Mouse (Mus musculus) ES-E14 (cell line): ENCODE data around the gene Fam171a2. TPM values are rescaled to one million over a fixed set of nuclear protein-coding genes. Genes with fewer than 3 reads are reported as not detected.
A peak's percentile ranks its signal among the peaks of the same experiment; 100 is the strongest.

Experiments
- DNase-seq: peaks from one replicate; pipeline ENCODE4 v3.0.0-alpha.2; 2013; ENCODE audit warnings: low read depth, low spot score
- H3K27ac ChIP-seq: 2 replicates; pipeline ENCODE4 v1.5.1; 2012; ENCODE audit warnings: low read depth, mild to moderate bottlenecking, low read length, moderate library complexity, mixed read lengths; ENCODE audit not compliant: poor library complexity, insufficient read depth, severe bottlenecking
- H3K36me3 ChIP-seq: 2 replicates; pipeline ENCODE4 v1.6.1; 2012; ENCODE audit warnings: mild to moderate bottlenecking, low read length, moderate library complexity, mixed read lengths; ENCODE audit not compliant: control insufficient read depth, poor library complexity, insufficient read depth, severe bottlenecking
- H3K4me1 ChIP-seq, 2 experiments: fragments of 150-350 bp in 1 of 2; sonication (generic) in 1 of 2; 2 replicates each; pipeline ENCODE4 v1.6.1; 2012; ENCODE audit warnings: low read length in 2 of 2, mild to moderate bottlenecking in 1 of 2, mixed read lengths in 1 of 2; ENCODE audit not compliant: control insufficient read depth in 2 of 2, insufficient read depth in 2 of 2, poor library complexity in 1 of 2
- H3K4me3 ChIP-seq, 2 experiments: fragments of 150-350 bp in 1 of 2; sonication (generic) in 1 of 2; 2 replicates each; pipeline ENCODE4 v1.5.1; 2012; ENCODE audit warnings: low read length in 2 of 2, low read depth in 1 of 2, mild to moderate bottlenecking in 1 of 2, mixed read lengths in 1 of 2; ENCODE audit not compliant: insufficient read depth in 1 of 2, poor library complexity in 1 of 2, severe bottlenecking in 1 of 2
- H3K9ac ChIP-seq: 2 replicates; pipeline ENCODE4 v1.6.1; 2012; ENCODE audit warnings: low read depth, mild to moderate bottlenecking, low read length, mixed read lengths; ENCODE audit not compliant: poor library complexity, insufficient read depth, severe bottlenecking
- H3K9me3 ChIP-seq: fragments of 150-350 bp; sonication (generic); 2 replicates; pipeline ENCODE4 v1.6.1; 2012; ENCODE audit warnings: low read depth, mild to moderate bottlenecking, low read length; ENCODE audit not compliant: control insufficient read depth, insufficient read depth
- CHD2 ChIP-seq: IDR thresholded peaks from 2 replicates; pipeline ENCODE4 v1.6.1; 2014; ENCODE audit warnings: mild to moderate bottlenecking, low read depth, low read length, inconsistent platforms
- HCFC1 ChIP-seq: IDR thresholded peaks from 2 replicates; pipeline ENCODE4 v1.6.1; 2012; ENCODE audit warnings: low read length, inconsistent platforms, borderline replicate concordance; ENCODE audit not compliant: insufficient read depth
- MAFK ChIP-seq: IDR thresholded peaks from 2 replicates; pipeline ENCODE4 v1.6.1; 2014; ENCODE audit warnings: mild to moderate bottlenecking, low read depth, low read length, inconsistent platforms; ENCODE audit not compliant: insufficient read depth
- ZC3H11A ChIP-seq: IDR thresholded peaks from 2 replicates; pipeline ENCODE4 v1.6.1; 2012; ENCODE audit warnings: low read depth, mild to moderate bottlenecking, inconsistent platforms, low read length, borderline replicate concordance
- ZNF384 ChIP-seq: IDR thresholded peaks from 2 replicates; pipeline ENCODE4 v1.6.1; 2012; ENCODE audit warnings: low read depth, low read length, inconsistent platforms
- in situ Hi-C, 2 experiments: fragments of 600-800 bp; cut with MboI; formaldehyde crosslinking; loops; one replicate each; pipeline ENCODE4 v1.15.1; 2025; ENCODE audit warnings: low sequenced_read_pairs in 2 of 2, inconsistent platforms in 1 of 2; ENCODE audit not compliant: unreplicated experiment in 2 of 2
- total RNA-seq: library from RNA; depleted of rRNA; stranded (reverse); fragments of 300-350 nt; gene quantifications from 2 replicates; pipeline ENCODE4 v1.2.3, GENCODE M21; 2012

The Fam171a2 gene
- total RNA-seq, 1 experiment: 6.7 TPM

- Histone ChIP-seq H3K4me3 (no peak overlapping the region), H3K9ac (no peak overlapping the region), H3K4me1 (peaks cover 0 to 1% of the 10 kb centered on the region in 2 experiments; a peak in 1 of 4 replicates), H3K9me3 (no peaks in the 10 kb centered on the region), H3K27ac (no peak overlapping the region), H3K36me3 (no peaks in the 10 kb centered on the region)
- TF ChIP-seq ZC3H11A (no peak), MAFK (no peak), HCFC1 (no peak), CHD2 (no peak), ZNF384 (no peak)
- no peak for DNase-seq
- in situ Hi-C loops: no loop called here
Measured at GRCm38 (mm10) chr11:102461764-102462163, 14.3 kb upstream of the Fam171a2 start.

DNA sequence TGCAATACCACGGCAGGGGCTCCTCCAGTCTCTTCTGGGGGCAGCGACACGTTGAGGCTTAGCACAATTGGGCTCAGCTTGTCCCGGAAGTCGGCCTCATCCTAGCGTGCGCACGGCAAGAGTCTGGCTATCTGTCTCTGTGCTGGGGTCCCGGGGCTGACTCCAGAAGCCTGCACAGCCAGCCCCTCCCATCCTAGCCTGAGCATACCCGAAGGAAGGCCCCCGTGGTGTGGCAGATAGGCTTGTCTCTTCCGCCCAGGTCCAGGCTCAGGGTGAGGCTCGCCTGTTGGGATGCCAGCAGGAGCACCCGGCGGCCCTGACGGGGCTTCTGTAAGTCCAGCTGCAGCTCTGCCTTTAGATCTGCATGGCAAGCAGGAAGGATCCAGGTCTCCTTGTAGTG is 13.1 kb upstream of the Fam171a2 start:
- no peaks in the 10 kb centered on the region for H3K36me3 ChIP-seq
- H3K27ac ChIP-seq: no peak overlapping the region
- H3K9me3 ChIP-seq: no peaks in the 10 kb centered on the region
- in situ Hi-C loops: no loop called here
- H3K4me1 ChIP-seq: peaks cover 0 to 6% of the 10 kb centered on the region in 2 experiments; a peak in 1 of 4 replicates
- no peak for DNase-seq
- TF ChIP-seq CHD2: no peak
- no peak for TF ChIP-seq MAFK
- TF ChIP-seq ZC3H11A: no peak
- TF ChIP-seq ZNF384: no peak
- TF ChIP-seq HCFC1: no peak
- no peak overlapping the region for H3K9ac ChIP-seq
- peak overlapping the region in 1 of 2 experiments; percentile 30; a peak in 1 of 4 replicates for H3K4me3 ChIP-seq

- in situ Hi-C loops: no loop called here
- H3K9ac ChIP-seq: peak overlapping the region; percentile 49; the same call in 1 of the 2 replicates
- H3K27ac ChIP-seq: no peak overlapping the region
- peaks cover 0 to 11% of the 10 kb centered on the region in 2 experiments; a peak in 2 of 4 replicates for H3K4me1 ChIP-seq
- no peaks in the 10 kb centered on the region; the same call in 1 of the 2 replicates for H3K9me3 ChIP-seq
- TF ChIP-seq MAFK (no peak), ZC3H11A (no peak), CHD2 (no peak), HCFC1 (no peak), ZNF384 (no peak)
- H3K36me3 ChIP-seq: no peaks in the 10 kb centered on the region
- peak; percentile 86 for DNase-seq
- peak overlapping the region; percentile 64 to 67 for H3K4me3 ChIP-seq
Measured at GRCm38 (mm10) chr11:102455740-102456396, 8.4 kb upstream of the Fam171a2 start.

GRCm38 (mm10) chr11:102453131-102453530 is 5.6 kb upstream of the Fam171a2 start:
- in situ Hi-C loops: no loop called here
- H3K36me3 ChIP-seq: no peaks in the 10 kb centered on the region
- H3K27ac ChIP-seq: no peak overlapping the region
- H3K4me3 ChIP-seq: no peak overlapping the region
- H3K9me3 ChIP-seq: no peaks in the 10 kb centered on the region; the same call in 1 of the 2 replicates
- no peak overlapping the region for H3K9ac ChIP-seq
- TF ChIP-seq ZC3H11A: no peak
- no peak for TF ChIP-seq ZNF384
- no peak for TF ChIP-seq CHD2
- no peak for TF ChIP-seq MAFK
- H3K4me1 ChIP-seq: peaks cover 2 to 16% of the 10 kb centered on the region in 2 experiments; a peak in 2 of 4 replicates
- DNase-seq: no peak
